Mouse (Mus musculus): ENCODE results near the gene Cspg5.

DNA sequence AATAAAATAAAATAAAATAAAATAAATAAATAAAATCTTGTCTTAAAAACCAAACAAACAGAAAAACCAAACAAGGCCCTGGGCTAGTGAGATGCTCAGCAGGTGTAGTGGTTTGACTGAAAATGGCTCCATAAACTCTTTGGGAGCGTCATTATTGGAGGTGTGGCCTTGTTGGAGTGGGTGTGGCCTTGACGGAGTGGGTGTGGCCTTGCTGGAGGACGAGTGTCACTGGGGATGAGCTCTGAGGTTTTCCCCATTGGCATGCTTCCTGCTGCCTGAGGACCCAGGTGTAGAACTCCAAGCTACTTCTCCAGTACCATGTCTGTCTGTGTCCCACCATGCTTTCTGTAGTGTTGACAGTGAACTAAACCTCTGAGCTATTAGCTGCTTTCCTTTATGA lies 51.2 kb downstream of the Cspg5 start:
- TF ChIP-seq CTCF (conservative IDR thresholded peaks at IDR 0.05; ENCODE audit: insufficient read depth, insufficient read length, low read depth, low read length): no peak
- no peak for TF ChIP-seq POLR2A (IDR thresholded peaks at IDR 0.05; ENCODE audit: low read depth, low read length)

Measured in kidney, adult 2 months (tissue).